Mouse (Mus musculus): ENCODE results near the gene St7. TPM values are rescaled to one million over a fixed set of nuclear protein-coding genes. Genes with fewer than 3 reads are reported as not detected.

St7 gene
- polyA plus RNA-seq, 1 experiment = 8.4 TPM

DNA sequence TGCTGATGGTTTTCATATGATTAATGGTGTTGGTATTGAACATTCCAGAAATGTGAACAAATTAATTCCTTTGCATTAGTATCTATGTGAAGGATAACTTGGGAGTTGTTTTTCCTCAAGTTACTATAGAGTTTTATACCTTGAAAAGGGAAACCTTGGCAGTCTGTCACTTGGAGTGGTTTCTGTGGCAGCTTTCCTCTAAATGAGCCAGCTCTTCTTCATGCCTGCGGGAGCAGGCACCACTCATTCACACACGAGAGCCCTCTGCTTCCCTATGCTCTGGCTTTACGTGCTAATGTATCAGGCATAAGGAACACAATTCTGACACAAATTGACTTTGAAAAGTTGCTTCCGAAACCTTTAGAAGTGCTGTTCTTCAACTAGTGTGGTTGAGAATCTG lies 224.5 kb downstream of the St7 start:
- no peaks in the 10 kb centered on the region for H3K36me3 ChIP-seq (ENCODE audit: control insufficient read depth, insufficient read depth)
- no peak overlapping the region for H3ac ChIP-seq (ENCODE audit: control insufficient read depth, insufficient read length)
- no peak overlapping the region for H3K4me2 ChIP-seq (ENCODE audit: low read depth)
- H3K79me2 ChIP-seq (ENCODE audit: control insufficient read depth, insufficient read depth) = no peaks in the 10 kb centered on the region
- no peak overlapping the region for H3K4me3 ChIP-seq
- TF ChIP-seq E2F4 (IDR thresholded peaks at IDR 0.05; ENCODE audit: insufficient read depth) (no peak), POLR2A (IDR thresholded peaks at IDR 0.05; ENCODE audit: insufficient read length, low read depth) (no peak), TCF3 (IDR thresholded peaks at IDR 0.05; ENCODE audit: insufficient read length, low read depth) (no peak), SRF (IDR thresholded peaks at IDR 0.05; ENCODE audit: control insufficient read depth, insufficient read length, low read depth) (no peak), TCF12 (IDR thresholded peaks at IDR 0.05; ENCODE audit: insufficient read depth, poor library complexity, severe bottlenecking) (no peak), MAX (IDR thresholded peaks at IDR 0.05; ENCODE audit: low read depth) (no peak), MYOD1 (IDR thresholded peaks at IDR 0.05; ENCODE audit: control insufficient read depth in 1 of 3, insufficient read length in 2 of 3, low read depth in 2 of 3) (no peak), POLR2AphosphoS2 (IDR thresholded peaks at IDR 0.05; ENCODE audit: insufficient read length, low read depth) (no peak), USF1 (IDR thresholded peaks at IDR 0.05; ENCODE audit: low read depth) (no peak), REST (IDR thresholded peaks at IDR 0.05; ENCODE audit: insufficient read depth, insufficient read length) (no peak), MYOG (IDR thresholded peaks at IDR 0.05; ENCODE audit: control insufficient read depth in 1 of 3, insufficient read depth in 1 of 3, insufficient read length in 2 of 3, low read depth in 2 of 3) (no peak), CEBPB (IDR thresholded peaks at IDR 0.05; ENCODE audit: insufficient read depth, poor library complexity, severe bottlenecking) (no peak)
- no peaks in the 10 kb centered on the region for H3K27me3 ChIP-seq (ENCODE audit: control insufficient read depth, insufficient read depth, insufficient read length)

DNA sequence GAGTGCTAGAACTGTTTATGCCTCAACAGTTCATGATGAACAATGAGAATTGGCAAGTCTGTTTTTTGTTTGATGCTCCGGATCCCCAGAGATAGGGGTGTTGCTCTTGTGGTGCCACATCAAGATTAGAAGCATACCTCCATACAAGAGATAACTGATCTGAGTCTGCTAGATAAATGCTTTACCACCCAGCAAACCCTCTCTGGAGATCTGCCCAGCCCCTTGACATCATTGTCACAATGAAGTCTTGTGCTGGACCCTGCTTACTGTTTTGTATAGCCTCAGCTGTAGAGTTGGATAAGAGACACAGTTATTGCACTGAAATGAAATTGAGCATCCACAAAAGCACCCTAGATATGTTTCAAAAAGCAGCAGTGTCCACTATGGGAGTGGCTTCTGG lies 229.4 kb downstream of the St7 start:
- Histone ChIP-seq H3K79me2 (ENCODE audit: control insufficient read depth, insufficient read depth) (no peaks in the 10 kb centered on the region), H3K36me3 (ENCODE audit: control insufficient read depth, insufficient read depth) (no peaks in the 10 kb centered on the region), H3K4me3 (no peak overlapping the region), H3K4me2 (ENCODE audit: low read depth) (no peak overlapping the region), H3K27me3 (ENCODE audit: control insufficient read depth, insufficient read depth, insufficient read length) (no peaks in the 10 kb centered on the region), H3ac (ENCODE audit: control insufficient read depth, insufficient read length) (no peak overlapping the region)
- TF ChIP-seq REST (IDR thresholded peaks at IDR 0.05; ENCODE audit: insufficient read depth, insufficient read length) (no peak), TCF3 (IDR thresholded peaks at IDR 0.05; ENCODE audit: insufficient read length, low read depth) (no peak), MAX (IDR thresholded peaks at IDR 0.05; ENCODE audit: low read depth) (no peak), POLR2AphosphoS2 (IDR thresholded peaks at IDR 0.05; ENCODE audit: insufficient read length, low read depth) (no peak), USF1 (IDR thresholded peaks at IDR 0.05; ENCODE audit: low read depth) (no peak), MYOG (IDR thresholded peaks at IDR 0.05; ENCODE audit: control insufficient read depth in 1 of 3, insufficient read depth in 1 of 3, insufficient read length in 2 of 3, low read depth in 2 of 3) (no peak), MYOD1 (IDR thresholded peaks at IDR 0.05; ENCODE audit: control insufficient read depth in 1 of 3, insufficient read length in 2 of 3, low read depth in 2 of 3) (no peak)

DNA sequence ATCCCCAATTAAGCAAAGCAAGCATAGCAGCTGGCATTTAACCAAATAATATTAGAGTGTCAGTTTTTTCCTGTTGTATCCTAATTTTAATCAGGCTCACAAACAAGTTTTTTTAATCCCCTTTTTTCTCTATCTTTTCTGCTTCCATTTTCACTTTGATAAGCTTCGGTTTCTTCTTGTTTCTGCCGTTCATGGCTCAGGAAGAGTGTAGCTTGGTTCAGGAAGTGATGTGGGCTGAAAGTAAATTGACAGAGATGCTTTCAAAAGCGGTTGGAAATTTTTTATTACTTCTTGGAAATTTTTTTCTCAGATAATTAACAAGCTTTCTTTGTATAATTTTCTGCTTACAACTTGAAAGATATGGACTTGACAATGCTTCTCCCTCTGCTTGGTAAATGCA lies 230.2 kb downstream of the St7 start:
- Histone ChIP-seq H3K4me3 (no peak overlapping the region), H3K4me2 (ENCODE audit: low read depth) (peak overlapping the region; percentile 30), H3K79me2 (ENCODE audit: control insufficient read depth, insufficient read depth) (no peaks in the 10 kb centered on the region), H3K27me3 (ENCODE audit: control insufficient read depth, insufficient read depth, insufficient read length) (no peaks in the 10 kb centered on the region), H3K36me3 (ENCODE audit: control insufficient read depth, insufficient read depth) (no peaks in the 10 kb centered on the region), H3ac (ENCODE audit: control insufficient read depth, insufficient read length) (no peak overlapping the region)
- TF ChIP-seq CEBPB (IDR thresholded peaks at IDR 0.05; ENCODE audit: insufficient read depth, poor library complexity, severe bottlenecking) (no peak), REST (IDR thresholded peaks at IDR 0.05; ENCODE audit: insufficient read depth, insufficient read length) (no peak)

DNA sequence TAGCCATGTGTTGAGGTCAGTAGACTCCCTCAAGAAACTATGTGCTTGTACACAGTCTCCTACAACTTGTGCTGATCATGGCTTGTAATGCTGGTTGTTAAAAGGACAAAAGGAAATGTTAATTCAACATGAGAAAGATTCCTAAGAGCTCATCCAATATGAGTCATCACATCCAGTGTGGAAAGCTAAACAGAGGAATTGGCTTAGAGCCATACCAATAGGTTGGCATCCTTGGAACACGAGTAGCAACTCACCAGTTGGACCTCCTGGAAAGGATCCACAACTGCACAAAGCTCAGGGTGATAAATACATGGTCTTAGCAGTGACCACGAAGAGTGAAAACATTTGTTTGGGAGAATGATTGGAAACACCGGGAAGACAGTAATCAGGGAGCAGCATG lies 230.6 kb downstream of the St7 start:
- Histone ChIP-seq H3K4me3 (no peak overlapping the region), H3K79me2 (ENCODE audit: control insufficient read depth, insufficient read depth) (no peaks in the 10 kb centered on the region), H3K4me2 (ENCODE audit: low read depth) (peak overlapping the region; percentile 30), H3K27me3 (ENCODE audit: control insufficient read depth, insufficient read depth, insufficient read length) (no peaks in the 10 kb centered on the region), H3K36me3 (ENCODE audit: control insufficient read depth, insufficient read depth) (no peaks in the 10 kb centered on the region), H3ac (ENCODE audit: control insufficient read depth, insufficient read length) (no peak overlapping the region)
- TF ChIP-seq MAX (IDR thresholded peaks at IDR 0.05; ENCODE audit: low read depth) (no peak), CEBPB (IDR thresholded peaks at IDR 0.05; ENCODE audit: insufficient read depth, poor library complexity, severe bottlenecking) (no peak), REST (IDR thresholded peaks at IDR 0.05; ENCODE audit: insufficient read depth, insufficient read length) (no peak), POLR2AphosphoS2 (IDR thresholded peaks at IDR 0.05; ENCODE audit: insufficient read length, low read depth) (no peak), TCF3 (IDR thresholded peaks at IDR 0.05; ENCODE audit: insufficient read length, low read depth) (no peak), SRF (IDR thresholded peaks at IDR 0.05; ENCODE audit: control insufficient read depth, insufficient read length, low read depth) (no peak), POLR2A (IDR thresholded peaks at IDR 0.05; ENCODE audit: insufficient read length, low read depth) (no peak), TCF12 (IDR thresholded peaks at IDR 0.05; ENCODE audit: insufficient read depth, poor library complexity, severe bottlenecking) (no peak), MYOG (IDR thresholded peaks at IDR 0.05; ENCODE audit: control insufficient read depth in 1 of 3, insufficient read depth in 1 of 3, insufficient read length in 2 of 3, low read depth in 2 of 3) (no peak), MYOD1 (IDR thresholded peaks at IDR 0.05; ENCODE audit: control insufficient read depth in 1 of 3, insufficient read length in 2 of 3, low read depth in 2 of 3) (no peak), E2F4 (IDR thresholded peaks at IDR 0.05; ENCODE audit: insufficient read depth) (no peak), USF1 (IDR thresholded peaks at IDR 0.05; ENCODE audit: low read depth) (no peak)

DNA sequence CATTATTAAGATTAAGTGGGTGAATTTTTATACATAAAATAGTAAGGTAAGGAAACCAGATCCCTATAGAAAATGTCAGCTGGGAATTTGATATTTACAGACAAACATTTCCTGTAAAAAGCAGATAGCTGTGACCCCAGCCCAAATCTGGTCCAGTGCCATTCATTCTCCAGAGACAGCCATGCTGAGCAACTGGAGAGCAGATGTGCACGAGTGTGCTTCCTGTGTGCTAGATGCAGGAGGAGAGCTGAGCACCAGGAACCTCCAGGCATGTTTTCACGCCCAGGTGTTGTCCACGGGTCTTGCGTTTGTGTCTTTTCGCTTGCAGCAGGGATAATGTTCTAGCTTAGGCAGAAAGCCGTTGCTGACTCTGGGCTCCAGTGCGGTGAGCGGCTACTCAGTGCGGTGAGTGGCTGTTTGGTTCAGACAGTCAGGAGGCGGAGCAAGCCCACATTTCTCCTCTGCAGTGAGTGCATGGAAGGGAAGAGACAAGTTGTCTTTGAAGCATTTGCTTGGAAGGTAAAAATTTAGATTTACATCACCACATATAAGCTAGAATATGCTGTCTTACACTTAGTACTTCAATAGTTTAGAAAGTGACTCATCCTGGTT lies 231.3 kb downstream of the St7 start:
- Histone ChIP-seq H3K4me3 (no peak overlapping the region), H3K27me3 (ENCODE audit: control insufficient read depth, insufficient read depth, insufficient read length) (no peaks in the 10 kb centered on the region), H3K36me3 (ENCODE audit: control insufficient read depth, insufficient read depth) (no peaks in the 10 kb centered on the region), H3K79me2 (ENCODE audit: control insufficient read depth, insufficient read depth) (no peaks in the 10 kb centered on the region), H3ac (ENCODE audit: control insufficient read depth, insufficient read length) (no peak overlapping the region), H3K4me2 (ENCODE audit: low read depth) (peak overlapping the region; percentile 30)
- no peak for TF ChIP-seq POLR2A (IDR thresholded peaks at IDR 0.05; ENCODE audit: insufficient read length, low read depth)
- no peak for TF ChIP-seq SRF (IDR thresholded peaks at IDR 0.05; ENCODE audit: control insufficient read depth, insufficient read length, low read depth)
- TF ChIP-seq CEBPB (IDR thresholded peaks at IDR 0.05; ENCODE audit: insufficient read depth, poor library complexity, severe bottlenecking) = no peak
- no peak for TF ChIP-seq POLR2AphosphoS2 (IDR thresholded peaks at IDR 0.05; ENCODE audit: insufficient read length, low read depth)
- no peak for TF ChIP-seq USF1 (IDR thresholded peaks at IDR 0.05; ENCODE audit: low read depth)
